Mouse (Mus musculus): ENCODE measurements at regions not wholly inside any gene's neighbourhood (a gene's known extent, or its start where the extent isn't known, plus 50 kb on each side); places are given as distances from the start of the nearest gene placed in this dataset.

- no peak for DNase-seq
Measured at GRCm38 (mm10) chr8:10931266-10931665, 77.0 kb downstream of the Irs2 start.

GRCm38 (mm10) chr8:10928836-10929235, 79.4 kb downstream of the Irs2 start:
- no peak for DNase-seq

DNA sequence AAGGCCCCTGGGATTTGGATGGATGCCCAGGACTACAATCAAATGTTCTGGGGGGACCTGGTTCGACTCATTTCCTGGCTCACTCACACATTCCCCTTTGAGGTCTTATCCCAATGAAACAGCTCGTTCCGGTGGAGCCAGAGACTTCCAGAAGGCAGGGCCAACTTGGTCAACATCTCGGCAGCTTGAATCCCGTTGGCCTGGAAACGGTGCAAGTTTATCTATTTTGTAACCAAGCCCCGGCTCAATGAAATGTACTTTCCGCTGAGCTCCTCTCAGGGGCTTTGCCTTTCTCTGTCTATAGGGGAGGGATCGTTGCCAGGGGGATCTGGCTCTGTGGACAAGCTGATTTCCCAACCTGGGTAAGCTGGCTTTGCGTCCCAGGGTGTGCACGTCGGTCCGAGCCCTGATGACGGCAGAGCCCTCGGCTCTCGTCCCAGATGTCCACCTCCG, 79.9 kb downstream of the Irs2 start:
- peak; percentile 73 to 83 for DNase-seq

- peak in 1 of 2 experiments; percentile 15 for DNase-seq
Measured at GRCm38 (mm10) chr8:10927187-10927586, 81.1 kb downstream of the Irs2 start.

- DNase-seq, result peak in 1 of 2 experiments; percentile 19
Measured at GRCm38 (mm10) chr8:10926518-10926915, 81.7 kb downstream of the Irs2 start.

DNA sequence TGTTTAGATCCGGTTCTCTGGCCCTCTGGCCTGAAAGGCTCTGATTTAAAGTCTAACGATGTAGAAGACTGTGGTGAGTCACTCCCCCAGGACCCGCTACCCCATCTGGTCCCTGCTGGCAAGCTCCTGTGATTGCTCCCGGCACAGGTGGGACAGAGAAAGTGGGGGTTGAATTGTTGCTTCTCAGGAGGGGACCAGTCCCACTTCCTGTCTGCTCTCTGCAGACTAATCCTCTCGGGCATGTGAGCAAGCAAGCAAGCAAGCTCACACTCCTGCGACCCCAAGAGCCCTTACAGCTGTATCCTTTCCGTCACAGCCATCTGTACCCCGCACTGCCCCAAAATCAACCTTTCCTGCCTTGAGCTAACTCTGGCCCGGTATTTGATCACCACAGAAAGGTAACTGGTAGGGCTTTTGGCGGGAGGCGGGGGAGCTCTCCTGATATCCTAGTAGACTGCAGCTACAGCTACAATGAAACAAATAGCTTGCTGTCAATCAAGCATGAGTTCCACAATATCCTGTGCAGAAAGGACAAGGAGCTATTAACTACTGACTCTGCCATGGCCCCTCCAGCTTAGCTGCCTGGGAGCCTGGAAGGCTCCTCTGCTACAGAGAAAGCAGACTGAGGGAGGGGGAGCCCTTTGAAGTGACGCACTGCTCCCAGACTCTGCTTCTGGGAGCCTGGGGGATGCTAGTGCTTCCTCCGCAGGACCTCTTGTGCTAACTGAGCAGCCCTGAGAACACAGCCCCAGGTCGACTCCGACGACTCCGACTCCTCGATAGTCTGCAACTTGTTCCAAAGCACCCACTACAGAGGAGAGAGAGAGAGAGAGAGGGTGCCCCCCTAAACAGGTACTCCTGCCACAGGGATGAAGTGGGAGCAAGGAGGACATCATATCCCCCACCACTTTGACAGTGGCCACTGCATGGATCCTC, 82.4 kb downstream of the Irs2 start:
- DNase-seq, result peak in 1 of 2 experiments; percentile 25

GRCm38 (mm10) chr8:10924526-10925199, 83.6 kb downstream of the Irs2 start:
- peak; percentile 75 to 77 for DNase-seq

DNA sequence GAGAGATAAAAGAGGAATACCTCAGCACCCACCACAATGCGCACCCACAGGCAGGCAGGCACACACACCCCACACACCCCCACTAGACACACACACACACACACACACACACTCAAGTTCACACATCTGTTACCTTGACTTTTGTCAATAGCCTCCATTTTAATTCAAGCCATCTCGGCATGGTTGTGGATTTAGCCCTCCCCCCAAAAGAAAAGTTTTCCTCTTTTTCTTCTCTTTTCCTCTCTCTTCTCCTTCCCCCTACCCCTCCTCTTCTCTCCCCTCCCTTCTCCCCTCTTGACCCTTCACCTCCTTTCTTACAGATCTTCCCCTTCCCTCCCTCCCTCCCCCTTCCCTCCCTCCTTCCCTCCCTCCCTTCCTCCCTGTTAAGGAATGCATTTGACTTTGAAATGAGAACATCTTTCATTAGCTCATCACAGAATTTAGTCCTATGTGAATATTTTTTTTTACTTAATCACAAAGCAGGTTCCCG, 84.2 kb downstream of the Irs2 start:
- peak in 1 of 2 experiments; percentile 17 for DNase-seq

- DNase-seq, result no peak
Measured at GRCm38 (mm10) chr8:10923071-10924000, 84.9 kb downstream of the Irs2 start.

- no peak for DNase-seq
Measured at GRCm38 (mm10) chr8:10922209-10923030, 85.8 kb downstream of the Irs2 start.

GRCm38 (mm10) chr8:10921439-10922191, 86.6 kb downstream of the Irs2 start:
- no peak for DNase-seq

- peak in 1 of 2 experiments; percentile 33 for DNase-seq
Measured at GRCm38 (mm10) chr8:10919620-10920019, 88.6 kb downstream of the Irs2 start.

DNA sequence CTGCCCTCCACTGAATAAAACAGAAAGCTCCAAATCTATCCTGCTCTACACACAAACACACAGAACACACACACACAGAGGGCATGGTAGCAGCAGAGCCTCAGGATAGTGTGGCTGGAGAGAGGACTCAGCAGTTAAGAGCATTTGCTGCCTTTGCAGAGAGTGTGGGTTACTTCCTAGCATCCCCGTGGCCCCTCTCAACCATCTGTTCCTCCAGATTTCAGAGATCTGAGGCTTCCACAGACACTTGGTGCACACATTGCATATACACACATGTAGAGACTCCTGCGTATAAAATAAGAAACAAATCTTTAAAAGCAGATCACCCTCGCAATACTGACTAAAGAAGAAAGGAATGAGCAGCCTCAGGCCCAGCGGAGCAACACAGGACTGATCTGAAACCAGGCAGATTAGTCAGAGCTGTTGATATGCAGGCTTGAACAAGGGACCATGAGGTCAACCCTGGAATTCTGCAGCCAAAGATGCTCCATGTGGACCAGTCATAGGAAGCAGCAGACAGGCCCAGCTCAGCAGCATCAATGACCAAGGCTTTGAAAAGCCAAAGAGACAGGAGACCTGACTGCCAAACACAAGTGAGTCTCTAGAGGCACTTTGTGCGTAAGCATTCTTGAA, 89.7 kb downstream of the Irs2 start:
- no peak for DNase-seq

DNA sequence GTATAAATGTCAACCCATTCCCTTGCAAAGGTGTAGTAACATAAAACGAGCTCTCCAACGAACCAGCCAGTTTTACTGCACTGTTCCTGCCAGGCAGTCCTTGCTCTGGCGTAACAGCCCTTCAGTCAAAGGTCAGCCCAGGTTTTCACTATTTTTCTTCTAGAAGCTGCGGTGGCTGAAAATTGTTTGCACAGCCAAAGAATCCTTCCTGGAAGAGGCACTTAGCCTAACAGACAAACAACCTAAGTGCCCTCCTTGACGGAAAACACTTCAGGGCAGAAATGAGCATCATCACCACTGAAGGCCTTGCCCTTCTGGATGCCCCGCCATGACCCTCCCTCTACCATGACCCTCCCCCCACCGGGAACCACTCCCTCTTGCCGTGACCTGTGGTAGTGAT, 93.6 kb downstream of the Irs2 start:
- peak; percentile 40 to 51 for DNase-seq

- no peak for DNase-seq
Measured at GRCm38 (mm10) chr8:10912436-10912835, 95.8 kb downstream of the Irs2 start.

- DNase-seq, result no peak
Measured at GRCm38 (mm10) chr8:10911371-10911770, 96.9 kb downstream of the Irs2 start.

DNA sequence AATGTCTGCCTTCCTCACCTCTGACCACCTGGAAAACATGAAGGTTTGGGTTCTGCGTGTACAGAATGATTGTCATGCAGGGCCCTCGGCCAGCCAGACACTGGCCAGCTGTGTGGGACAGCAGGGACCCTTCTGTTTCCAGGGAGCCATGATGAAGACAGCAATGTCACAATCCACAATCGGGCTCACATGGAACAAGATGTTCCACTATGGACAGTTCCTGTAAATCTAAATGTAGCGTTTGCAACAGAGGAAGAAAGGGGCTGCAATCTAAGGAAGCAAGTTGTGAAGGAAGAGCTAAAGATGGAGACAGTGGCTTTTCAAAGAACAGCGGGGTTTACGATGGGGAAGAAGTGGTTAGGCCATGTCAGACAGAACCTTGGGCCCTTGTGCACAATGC, 97.3 kb downstream of the Irs2 start:
- DNase-seq, result peak; percentile 47 to 71

- DNase-seq, result peak; percentile 72 to 77
Measured at GRCm38 (mm10) chr8:10910244-10910872, 97.9 kb downstream of the Irs2 start.

- no peak for DNase-seq
Measured at GRCm38 (mm10) chr8:10909155-10909554, 99.1 kb downstream of the Irs2 start.

DNA sequence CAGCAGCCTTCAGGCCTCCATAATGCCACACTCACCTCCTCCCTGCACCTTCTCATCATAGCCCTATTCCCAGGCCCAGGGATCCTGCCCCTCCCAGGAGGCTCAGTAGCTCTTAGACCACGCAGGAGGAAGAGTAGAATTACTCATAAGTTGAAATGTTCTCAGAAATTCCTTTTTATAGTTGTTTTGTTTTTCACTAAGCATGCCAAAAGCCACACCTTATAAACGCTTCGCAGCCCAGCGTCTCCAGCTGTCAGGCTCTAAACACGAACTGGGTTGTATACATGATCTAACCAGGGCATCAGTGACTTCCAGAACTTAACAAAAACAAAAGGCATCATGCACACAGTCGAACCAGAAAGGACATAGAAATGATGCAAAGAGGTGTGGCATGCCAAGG, 101.9 kb downstream of the Irs2 start:
- no peak for DNase-seq
